ENCODE assay signal across 8 mouse cellular contexts in the genomic region with DNA sequence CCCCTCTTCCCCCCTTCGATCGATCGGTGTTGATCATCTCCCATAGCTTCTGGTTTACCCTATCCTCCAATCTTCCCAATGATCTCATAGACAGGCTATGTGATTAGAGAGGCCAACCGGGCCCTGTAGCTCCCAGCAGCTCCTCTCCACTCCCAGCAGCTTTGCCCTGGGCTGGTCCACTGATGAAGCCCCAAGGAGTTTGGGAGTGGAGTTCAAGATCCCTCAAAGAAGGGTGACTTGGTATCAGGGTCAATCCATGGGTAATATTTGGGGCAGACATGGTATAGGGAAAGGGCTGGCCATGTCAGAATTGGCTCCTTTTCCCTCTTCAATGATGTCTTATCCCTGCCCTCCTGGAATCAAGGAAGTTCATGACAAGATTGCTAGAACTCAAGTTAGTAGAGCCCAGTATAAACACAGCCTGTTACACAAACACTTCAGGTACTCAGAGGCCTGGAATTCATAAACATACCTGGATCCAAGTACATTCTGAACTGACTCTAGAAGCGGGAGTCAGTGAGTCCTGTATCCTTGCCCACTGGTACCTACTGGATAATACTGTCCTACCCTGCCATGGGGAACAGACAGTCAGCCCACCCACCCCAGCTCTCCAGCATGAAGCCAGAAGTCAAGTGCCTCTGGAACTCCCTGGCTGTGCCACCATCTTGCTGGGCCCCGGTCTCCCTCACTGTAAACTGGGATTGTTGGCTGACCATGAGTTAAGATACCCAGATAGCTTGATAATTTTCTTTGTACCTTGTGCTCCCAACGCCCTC. TPM values are rescaled to one million over a fixed set of nuclear protein-coding genes. Genes with fewer than 3 reads are reported as not detected.
A peak's percentile ranks its signal among the peaks of the same experiment; 100 is the strongest.
DNase-seq lines count a peak whose midpoint lies in the region; ATAC-seq lines count a peak whose summit lies in the region.

No protein-coding gene starts in this region.

- intact Hi-C loops in heart, postnatal 14 days (cut with DNase I) = no loop called here

- H3K36me3 ChIP-seq in heart, embryonic 12.5 days = no peaks in the 10 kb centered on the region
- no peaks in the 10 kb centered on the region for H3K36me3 ChIP-seq in hindbrain, embryonic 11.5 days (ENCODE audit: control insufficient read depth, insufficient read depth, low read length)
- H3K36me3 ChIP-seq in midbrain, embryonic 10.5 days = no peaks in the 10 kb centered on the region

- H3K27me3 ChIP-seq in heart, embryonic 12.5 days (replicated peaks) = no peaks in the 10 kb centered on the region
- H3K27me3 ChIP-seq in hindbrain, embryonic 11.5 days (ENCODE audit: control insufficient read depth, insufficient read depth, low read length) = no peaks in the 10 kb centered on the region
- H3K27me3 ChIP-seq in midbrain, embryonic 10.5 days (ENCODE audit: low read depth, poor library complexity, severe bottlenecking) = peaks cover 17% of the 10 kb centered on the region; the same call in 1 of the 2 replicates

- H3K27ac ChIP-seq in heart, embryonic 12.5 days (ENCODE audit: poor library complexity, severe bottlenecking) = peak overlapping the region; percentile 97
- H3K27ac ChIP-seq in brown adipose tissue, adult 24 weeks (replicated peaks; ENCODE audit: low read depth, low read length) = peak overlapping the region; percentile 96
- H3K27ac ChIP-seq in hindbrain, embryonic 11.5 days (ENCODE audit: low read depth, low read length) = peak overlapping the region; percentile 56
- peak overlapping the region; percentile 88 for H3K27ac ChIP-seq in midbrain, embryonic 10.5 days (replicated peaks)

- H3K4me2 ChIP-seq in heart, embryonic 12.5 days = no peak overlapping the region
- H3K4me2 ChIP-seq in hindbrain, embryonic 11.5 days (replicated peaks; ENCODE audit: low read depth, low read length) = no peak overlapping the region

- H3K9ac ChIP-seq in heart, embryonic 12.5 days = no peak overlapping the region
- H3K9ac ChIP-seq in hindbrain, embryonic 11.5 days (ENCODE audit: low read depth, low read length) = no peak overlapping the region

- no peak for DNase-seq in heart, postnatal 14 days
- no peak for DNase-seq in hindbrain, embryonic 11.5 days (ENCODE audit: low spot score)
- no peak for DNase-seq in midbrain, embryonic 10.5 days (ENCODE audit: low spot score)
- DNase-seq in ovary, adult 18-20 months (ENCODE audit: low spot score) = no peak
- DNase-seq in urinary bladder, postnatal 4 days (ENCODE audit: low spot score in 2 of 2) = no peak

- H3K4me1 ChIP-seq in heart, embryonic 12.5 days (replicated peaks) = peaks cover 70% of the 10 kb centered on the region
- peaks cover 57% of the 10 kb centered on the region for H3K4me1 ChIP-seq in brown adipose tissue, adult 24 weeks (ENCODE audit: control insufficient read depth, insufficient read depth, insufficient read length, low read length)
- H3K4me1 ChIP-seq in hindbrain, embryonic 11.5 days (replicated peaks; ENCODE audit: control insufficient read depth, insufficient read depth, low read length) = peaks cover 14% of the 10 kb centered on the region
- peaks cover 75% of the 10 kb centered on the region for H3K4me1 ChIP-seq in midbrain, embryonic 10.5 days

- 82% methylated on average over 7 of the region's 7 CpGs for WGBS in heart, embryonic 12.5 days
- WGBS in hindbrain, embryonic 11.5 days = 91% methylated on average over 7 of the region's 7 CpGs
- WGBS in midbrain, embryonic 10.5 days = 93% methylated on average over 7 of the region's 7 CpGs

- H3K4me3 ChIP-seq in heart, embryonic 12.5 days = no peak overlapping the region
- no peak overlapping the region for H3K4me3 ChIP-seq in brown adipose tissue, adult 24 weeks (ENCODE audit: insufficient read depth, low read depth, low read length)
- H3K4me3 ChIP-seq in hindbrain, embryonic 11.5 days (ENCODE audit: low read depth, low read length) = no peak overlapping the region
- H3K4me3 ChIP-seq in midbrain, embryonic 10.5 days = no peak overlapping the region

- H3K9me3 ChIP-seq in heart, embryonic 12.5 days (replicated peaks) = no peaks in the 10 kb centered on the region
- no peaks in the 10 kb centered on the region for H3K9me3 ChIP-seq in hindbrain, embryonic 11.5 days (ENCODE audit: control insufficient read depth, low read length)
- H3K9me3 ChIP-seq in midbrain, embryonic 10.5 days (replicated peaks) = no peaks in the 10 kb centered on the region

- no peak for ATAC-seq in heart, embryonic 12.5 days (ENCODE audit: insufficient number of reproducible peaks, low FRiP score)
- no peak for ATAC-seq in hindbrain, embryonic 11.5 days (ENCODE audit: low FRiP score)
- ATAC-seq in megakaryocyte progenitor cell, adult 5-6 weeks (replicated peaks; ENCODE audit: poor library complexity) = no peak

RNA-seq across cellular contexts. Expression of a gene that starts 13.8 kb away (rescaled TPM):
- 0.32 and 0.49 TPM in 2 replicates for polyA plus RNA-seq in heart, embryonic 12.5 days (2016; fragmentation: Nextera tagmentation; extraction: Ambion mirVana)
- total RNA-seq in heart, postnatal 14 days (2021) = not detected
- not detected in 2 replicates for polyA plus RNA-seq in brown adipose tissue, adult 24 weeks (2012; ENCODE audit: insufficient read depth, insufficient read length, missing spikeins)
- polyA plus RNA-seq in hindbrain, embryonic 11.5 days (2014; fragmentation: Nextera tagmentation; extraction: Ambion mirVana) = not detected in 2 replicates
- not detected in 2 replicates for polyA plus RNA-seq in midbrain, embryonic 10.5 days (2016; fragmentation: Nextera tagmentation; extraction: Ambion mirVana)
- 1.3 and 2.3 TPM in 2 replicates for total RNA-seq in megakaryocyte progenitor cell, adult 5-6 weeks (2015)
- total RNA-seq in megakaryocyte progenitor cell, adult 5-6 weeks (2017) = 0.74 and 1.8 TPM in 2 replicates

RNA-seq across cellular contexts. Expression of a gene that starts 18.3 kb away (rescaled TPM):
- polyA plus RNA-seq in heart, embryonic 12.5 days (2016; fragmentation: Nextera tagmentation; extraction: Ambion mirVana) = 37.8 and 40.4 TPM in 2 replicates
- total RNA-seq in heart, postnatal 14 days (2021) = 10 to 100 TPM; 37.3 to 47.7 TPM
- 16.6 and 53.4 TPM in 2 replicates for polyA plus RNA-seq in brown adipose tissue, adult 24 weeks (2012; ENCODE audit: insufficient read depth, insufficient read length, missing spikeins)
- polyA plus RNA-seq in hindbrain, embryonic 11.5 days (2014; fragmentation: Nextera tagmentation; extraction: Ambion mirVana) = 107 and 108 TPM in 2 replicates
- 107 and 161 TPM in 2 replicates for polyA plus RNA-seq in midbrain, embryonic 10.5 days (2016; fragmentation: Nextera tagmentation; extraction: Ambion mirVana)
- 14.2 and 22.2 TPM in 2 replicates for total RNA-seq in megakaryocyte progenitor cell, adult 5-6 weeks (2015)
- 38.7 and 47.8 TPM in 2 replicates for total RNA-seq in megakaryocyte progenitor cell, adult 5-6 weeks (2017)
